Mouse (Mus musculus) testis, adult 2 months (tissue): ENCODE data around the gene Mast4.

Source experiments
- CTCF ChIP-seq: fragments of 200-500 bp; IDR thresholded peaks from 2 replicates; pipeline ENCODE4 v1.5.1; 2012; ENCODE audit warnings: low read depth, mild to moderate bottlenecking, inconsistent platforms, low read length, moderate library complexity; ENCODE audit not compliant: control insufficient read depth, insufficient read depth, insufficient replicate concordance
- POLR2A ChIP-seq: fragments of 200-500 bp; IDR thresholded peaks from 2 replicates; pipeline ENCODE4 v1.6.1; 2012; ENCODE audit warnings: low read depth, mild to moderate bottlenecking, inconsistent platforms, low read length, moderate library complexity; ENCODE audit not compliant: control insufficient read depth

- TF ChIP-seq CTCF (no peak), POLR2A (no peak)
Observed at GRCm38 (mm10) chr13:102914800-102915199, 419.5 kb downstream of the Mast4 start.
